Mouse (Mus musculus): Measurements from ENCODE around the gene Tnfrsf14.

- TF ChIP-seq CTCF (IDR thresholded peaks at IDR 0.05; ENCODE audit: low read depth) (no peak), EP300 (IDR thresholded peaks at IDR 0.05; ENCODE audit: low read depth) (no peak)
Observed at GRCm38 (mm10) chr4:154965856-154966255, 37.5 kb upstream of the Tnfrsf14 start.

Data from liver, postnatal 0 days (tissue).